Mouse (Mus musculus) stomach, postnatal 0 days (tissue): Measurements from ENCODE around the gene Prkg1. TPM values are rescaled to one million over a fixed set of nuclear protein-coding genes. Genes with fewer than 3 reads are reported as not detected.

Experiments used
- ATAC-seq: fragments of 200-750 bp; cut with Nextera tagmentation; 2 replicates; pipeline ENCODE4 v1.8.0; 2017; ENCODE audit not compliant: low FRiP score, low TSS enrichment
- DNase-seq: peaks from one replicate; pipeline ENCODE4 v3.0.0-alpha.2; 2016; ENCODE audit warnings: low spot score
- H3K27ac ChIP-seq: fragments of 300-500 bp; sonication (generic); replicated peaks from 2 replicates; pipeline ENCODE4 v1.5.1; 2014; ENCODE audit warnings: mild to moderate bottlenecking, control low read depth
- H3K27me3 ChIP-seq: fragments of 300-500 bp; sonication (generic); 2 replicates; pipeline ENCODE4 v1.6.1; 2014; ENCODE audit warnings: low read length; ENCODE audit not compliant: control insufficient read depth, insufficient read depth
- H3K36me3 ChIP-seq: fragments of 300-500 bp; sonication (generic); 2 replicates; pipeline ENCODE4 v1.6.1; 2014; ENCODE audit warnings: low read length, mixed read lengths; ENCODE audit not compliant: control insufficient read depth, insufficient read depth
- H3K4me1 ChIP-seq: fragments of 300-500 bp; sonication (generic); replicated peaks from 2 replicates; pipeline ENCODE4 v1.6.1; 2014; ENCODE audit warnings: antibody characterized with exemption; ENCODE audit not compliant: control insufficient read depth, insufficient read depth
- H3K4me2 ChIP-seq: fragments of 300-500 bp; sonication (generic); replicated peaks from 2 replicates; pipeline ENCODE4 v1.6.1; 2014; ENCODE audit warnings: low read depth, mild to moderate bottlenecking, control low read depth, moderate library complexity
- H3K4me3 ChIP-seq: fragments of 300-500 bp; sonication (generic); 2 replicates; pipeline ENCODE4 v1.5.1; 2014; ENCODE audit warnings: low read depth, low read length, control low read depth
- H3K9ac ChIP-seq: fragments of 300-500 bp; sonication (generic); 2 replicates; pipeline ENCODE4 v1.6.1; 2014; ENCODE audit warnings: mild to moderate bottlenecking, low read length, control low read depth, mixed read lengths
- H3K9me3 ChIP-seq: fragments of 300-500 bp; sonication (generic); 2 replicates; pipeline ENCODE4 v1.6.1; 2016; ENCODE audit warnings: low read length; ENCODE audit not compliant: control insufficient read depth
- CTCF ChIP-seq: IDR thresholded peaks from 2 replicates; pipeline ENCODE4 v1.5.1; 2016; ENCODE audit warnings: antibody characterized with exemption, low read depth, mild to moderate bottlenecking, moderate library complexity
- EP300 ChIP-seq: optimal IDR thresholded peaks from 2 replicates; pipeline ENCODE3; 2016; ENCODE audit warnings: antibody characterized with exemption
- WGBS: fragments of 180-500 bp; shearing (Covaris S2); extraction: QIAGEN DNeasy Blood & Tissue Kit; methylation state at CpG from one replicate; pipeline ENCODE4 v1.1.7; 2014; 5-methylcytosine and 5-hydroxymethylcytosine counted together
- polyA plus RNA-seq: library from polyadenylated mRNA; unstranded; fragments of >200 nt; fragmentation: Nextera tagmentation; extraction: Ambion mirVana; gene quantifications from 2 replicates; pipeline ENCODE4 v1.2.1, GENCODE M21; 2015

The Prkg1 gene
- polyA plus RNA-seq, 1 experiment from 2014 or later, result 6.4 TPM

DNA sequence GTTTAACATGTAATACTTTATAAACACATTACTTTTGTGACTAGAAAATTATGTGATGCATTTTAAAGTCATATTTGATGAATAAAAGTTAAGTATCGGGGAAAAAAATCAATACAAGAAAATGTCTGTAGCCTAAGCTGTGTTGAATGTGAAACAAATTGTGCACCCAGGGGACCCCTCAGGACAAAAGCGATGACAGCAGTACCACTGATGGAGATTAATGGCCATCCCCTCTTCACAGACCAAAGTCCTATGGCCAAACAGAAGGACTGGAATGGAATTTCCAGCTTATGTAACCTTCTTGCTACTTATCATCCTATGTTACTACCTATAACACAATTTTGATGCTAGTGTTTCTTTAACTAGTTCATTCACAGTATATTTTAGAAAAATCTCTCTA, 473.6 kb downstream of the Prkg1 start:
- Histone ChIP-seq H3K27ac (no peak overlapping the region), H3K4me3 (no peak overlapping the region), H3K9me3 (no peaks in the 10 kb centered on the region), H3K36me3 (no peaks in the 10 kb centered on the region), H3K27me3 (no peaks in the 10 kb centered on the region), H3K4me2 (no peak overlapping the region), H3K4me1 (no peaks in the 10 kb centered on the region), H3K9ac (no peak overlapping the region)
- no peak for DNase-seq
- TF ChIP-seq EP300 (no peak), CTCF (no peak)
- ATAC-seq, result no peak
- WGBS, result 76% methylated on average over 2 of the region's 2 CpGs

DNA sequence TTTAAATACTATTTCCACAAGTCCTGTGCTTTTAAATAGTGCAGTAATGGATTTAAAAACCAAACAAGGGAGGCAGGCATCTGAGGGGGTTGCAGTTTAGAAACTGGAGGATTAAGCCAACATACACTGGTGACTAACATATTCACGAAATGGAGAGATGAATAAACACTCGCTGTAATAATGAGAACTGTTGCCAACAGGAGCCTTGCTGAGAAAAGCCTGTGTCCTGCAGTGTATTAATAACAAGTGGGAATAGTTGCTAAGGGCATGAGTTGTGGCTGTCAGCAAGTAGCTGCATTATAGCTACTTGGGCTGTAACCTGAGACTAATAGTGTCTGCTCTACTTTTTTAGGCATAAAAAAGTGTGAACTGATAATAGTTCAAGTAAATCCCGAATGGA, 480.3 kb downstream of the Prkg1 start:
- Histone ChIP-seq H3K27me3 (no peaks in the 10 kb centered on the region), H3K4me3 (no peak overlapping the region), H3K4me2 (no peak overlapping the region), H3K4me1 (no peaks in the 10 kb centered on the region), H3K9ac (no peak overlapping the region), H3K36me3 (no peaks in the 10 kb centered on the region), H3K27ac (no peak overlapping the region), H3K9me3 (no peaks in the 10 kb centered on the region)
- ATAC-seq (peak; percentile 40; the same call in 1 of the 2 replicates), DNase-seq (no peak)
- 18% methylated on average over 3 of the region's 3 CpGs for WGBS
- TF ChIP-seq EP300 (no peak), CTCF (no peak)

GRCm38 (mm10) chr19:31284126-31284525, 480.7 kb downstream of the Prkg1 start:
- DNase-seq (no peak), ATAC-seq (no peak)
- TF ChIP-seq EP300, result no peak
- no peak for TF ChIP-seq CTCF
- Histone ChIP-seq H3K9me3 (no peaks in the 10 kb centered on the region), H3K4me2 (no peak overlapping the region), H3K9ac (no peak overlapping the region), H3K27ac (no peak overlapping the region), H3K4me3 (no peak overlapping the region), H3K36me3 (no peaks in the 10 kb centered on the region), H3K4me1 (no peaks in the 10 kb centered on the region), H3K27me3 (no peaks in the 10 kb centered on the region)
- 72% methylated on average over 7 of the region's 7 CpGs for WGBS

DNA sequence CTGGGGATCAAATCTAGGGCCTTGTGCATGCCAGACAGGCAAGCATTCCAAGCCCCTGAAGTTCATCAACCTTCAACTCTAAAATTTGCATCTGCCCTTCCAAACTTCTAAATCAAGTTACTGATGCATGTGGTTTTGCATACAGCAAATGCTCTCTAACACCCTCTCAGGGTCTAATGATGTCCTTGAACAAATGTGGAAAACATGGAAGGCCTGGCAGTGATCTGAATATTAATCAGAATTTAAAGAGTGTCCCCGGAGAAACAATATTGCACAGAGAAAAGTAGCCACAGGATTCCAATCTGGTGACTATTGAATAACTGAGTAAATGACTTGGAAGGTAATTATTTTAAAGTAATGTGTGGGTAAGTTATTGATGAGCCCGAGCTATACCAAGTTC, 481.2 kb downstream of the Prkg1 start:
- DNase-seq (no peak), ATAC-seq (no peak)
- H3K27me3 ChIP-seq, result no peaks in the 10 kb centered on the region
- no peaks in the 10 kb centered on the region for H3K36me3 ChIP-seq
- H3K9me3 ChIP-seq, result no peaks in the 10 kb centered on the region
- H3K4me1 ChIP-seq, result no peaks in the 10 kb centered on the region
- no peak overlapping the region for H3K9ac ChIP-seq
- H3K4me3 ChIP-seq, result no peak overlapping the region
- TF ChIP-seq EP300, result no peak
- no peak for TF ChIP-seq CTCF
- H3K4me2 ChIP-seq, result no peak overlapping the region
- WGBS, result 83% methylated on average over 2 of the region's 2 CpGs
- no peak overlapping the region for H3K27ac ChIP-seq

GRCm38 (mm10) chr19:31279797-31280486, 484.9 kb downstream of the Prkg1 start:
- no peak overlapping the region for H3K4me2 ChIP-seq
- no peaks in the 10 kb centered on the region for H3K27me3 ChIP-seq
- no peak for ATAC-seq
- WGBS, result 59% methylated on average over 7 of the region's 7 CpGs
- H3K4me3 ChIP-seq, result no peak overlapping the region
- no peaks in the 10 kb centered on the region for H3K4me1 ChIP-seq
- H3K36me3 ChIP-seq, result no peaks in the 10 kb centered on the region
- no peak for DNase-seq
- TF ChIP-seq EP300, result no peak
- TF ChIP-seq CTCF, result no peak
- H3K9me3 ChIP-seq, result no peaks in the 10 kb centered on the region
- no peak overlapping the region for H3K9ac ChIP-seq
- no peak overlapping the region for H3K27ac ChIP-seq

- Histone ChIP-seq H3K27ac (no peak overlapping the region), H3K36me3 (no peaks in the 10 kb centered on the region), H3K4me3 (no peak overlapping the region), H3K9me3 (no peaks in the 10 kb centered on the region), H3K4me2 (no peak overlapping the region), H3K9ac (no peak overlapping the region), H3K27me3 (no peaks in the 10 kb centered on the region), H3K4me1 (no peaks in the 10 kb centered on the region)
- WGBS, result 51% methylated on average over 1 of the region's 1 CpGs
- ATAC-seq (no peak), DNase-seq (no peak)
- TF ChIP-seq EP300, result no peak
- TF ChIP-seq CTCF, result no peak
Measured at GRCm38 (mm10) chr19:31262438-31262837, 502.4 kb downstream of the Prkg1 start.
